Mouse (Mus musculus): ENCODE measurements around the gene Dnajb12.

DNA sequence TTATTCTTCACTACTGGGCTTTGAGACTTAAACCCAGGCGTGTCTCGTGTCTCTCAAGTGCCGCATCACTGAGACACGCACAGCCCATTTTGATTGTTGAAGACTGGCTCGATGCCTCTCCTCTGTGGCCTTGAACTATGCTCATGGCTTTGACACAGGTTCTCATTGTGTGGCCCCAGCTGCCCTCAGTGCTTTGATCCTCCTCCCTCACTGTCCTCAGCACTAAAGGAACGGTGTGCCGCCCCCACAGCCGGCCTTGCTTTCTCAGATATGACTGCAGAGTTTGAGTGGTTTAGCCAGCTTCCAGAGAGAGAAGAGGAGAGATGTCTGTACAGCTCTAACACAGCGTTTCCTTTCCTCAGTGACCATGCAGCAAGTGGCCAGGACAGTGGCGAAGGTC, 18.2 kb upstream of the Dnajb12 start:
- TF ChIP-seq CTCF (IDR thresholded peaks at IDR 0.05; ENCODE audit: control insufficient read depth, insufficient read depth, low read length) = no peak
- no peak for TF ChIP-seq POLR2A (IDR thresholded peaks at IDR 0.05; ENCODE audit: borderline replicate concordance, control insufficient read depth, low read depth, low read length)
